Mouse (Mus musculus): ENCODE measurements around the gene Mpo.

DNA sequence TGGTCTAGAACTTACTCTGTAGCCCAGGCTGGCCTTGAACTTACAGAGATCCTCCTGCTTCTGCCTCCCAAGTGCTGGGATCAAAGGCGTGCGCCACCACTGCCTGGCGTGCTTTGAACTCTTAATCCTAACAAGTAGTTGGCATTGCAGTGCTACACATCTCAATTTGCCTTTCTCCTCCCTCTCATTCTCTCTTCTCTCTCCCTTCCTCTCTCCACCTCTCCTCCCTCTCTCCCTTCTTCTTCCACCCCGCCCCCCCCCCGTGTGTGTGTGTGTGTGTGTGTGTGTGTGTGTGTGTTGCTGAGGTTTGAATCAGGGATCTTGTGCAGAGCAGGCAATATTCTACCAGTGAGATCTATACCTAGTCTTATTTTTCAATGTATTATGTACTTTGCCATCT lies 46.1 kb upstream of the Mpo start:
- TF ChIP-seq CTCF (IDR thresholded peaks at IDR 0.05; ENCODE audit: borderline replicate concordance, insufficient read depth, low read depth, low read length) (no peak), POLR2A (IDR thresholded peaks at IDR 0.05; ENCODE audit: borderline replicate concordance, insufficient read depth, low read length) (no peak)
